Mouse (Mus musculus) heart, embryonic 16.5 days (tissue): Measurements from ENCODE around the gene Qrfp. TPM values are rescaled to one million over a fixed set of nuclear protein-coding genes. Genes with fewer than 3 reads are reported as not detected.

ENCODE experiments used
- ATAC-seq: fragments of 200-750 bp; cut with Nextera tagmentation; replicated peaks from 2 replicates; pipeline ENCODE4 v1.8.0; 2017; ENCODE audit warnings: moderate number of reproducible peaks; ENCODE audit not compliant: insufficient read depth, low FRiP score; ENCODE audit errors: extremely low read depth
- H3K27ac ChIP-seq: fragments of 300-500 bp; sonication (generic); 2 replicates; pipeline ENCODE4 v1.5.1; 2014; ENCODE audit warnings: mild to moderate bottlenecking, low read length, control low read depth, moderate library complexity
- H3K27me3 ChIP-seq: fragments of 300-500 bp; sonication (generic); 2 replicates; pipeline ENCODE4 v1.6.1; 2014; ENCODE audit warnings: low read length, mixed read lengths; ENCODE audit not compliant: control insufficient read depth, insufficient read depth
- H3K36me3 ChIP-seq: fragments of 300-500 bp; sonication (generic); 2 replicates; pipeline ENCODE4 v1.6.1; 2014; ENCODE audit not compliant: control insufficient read depth, insufficient read depth
- H3K4me1 ChIP-seq: fragments of 300-500 bp; sonication (generic); 2 replicates; pipeline ENCODE4 v1.6.1; 2014; ENCODE audit warnings: low read length, mixed read lengths; ENCODE audit not compliant: control insufficient read depth, insufficient read depth
- H3K4me2 ChIP-seq: fragments of 300-500 bp; sonication (generic); 2 replicates; pipeline ENCODE4 v1.6.1; 2014; ENCODE audit warnings: low read depth, mild to moderate bottlenecking, control low read depth, low read length
- H3K4me3 ChIP-seq: fragments of 300-500 bp; sonication (generic); 2 replicates; pipeline ENCODE4 v1.5.1; 2014; ENCODE audit warnings: mild to moderate bottlenecking, control low read depth, low read length
- H3K9ac ChIP-seq: fragments of 300-500 bp; sonication (generic); 2 replicates; pipeline ENCODE4 v1.6.1; 2014; ENCODE audit warnings: low read length, control low read depth
- H3K9me3 ChIP-seq: fragments of 300-500 bp; sonication (generic); replicated peaks from 2 replicates; pipeline ENCODE4 v1.6.1; 2016; ENCODE audit warnings: low read length; ENCODE audit not compliant: control insufficient read depth
- WGBS: fragments of 180-500 bp; shearing (Covaris S2); extraction: QIAGEN DNeasy Blood & Tissue Kit; methylation state at CpG from one replicate; pipeline ENCODE4 v1.1.7; 2014; 5-methylcytosine and 5-hydroxymethylcytosine counted together
- polyA plus RNA-seq: library from polyadenylated mRNA; unstranded; fragments of >200 nt; fragmentation: Nextera tagmentation; extraction: Ambion mirVana; gene quantifications from 2 replicates; pipeline ENCODE4 v1.2.1, GENCODE M21; 2015

The Qrfp gene
- polyA plus RNA-seq, 1 experiment from 2014 or later = 0.14 TPM

DNA sequence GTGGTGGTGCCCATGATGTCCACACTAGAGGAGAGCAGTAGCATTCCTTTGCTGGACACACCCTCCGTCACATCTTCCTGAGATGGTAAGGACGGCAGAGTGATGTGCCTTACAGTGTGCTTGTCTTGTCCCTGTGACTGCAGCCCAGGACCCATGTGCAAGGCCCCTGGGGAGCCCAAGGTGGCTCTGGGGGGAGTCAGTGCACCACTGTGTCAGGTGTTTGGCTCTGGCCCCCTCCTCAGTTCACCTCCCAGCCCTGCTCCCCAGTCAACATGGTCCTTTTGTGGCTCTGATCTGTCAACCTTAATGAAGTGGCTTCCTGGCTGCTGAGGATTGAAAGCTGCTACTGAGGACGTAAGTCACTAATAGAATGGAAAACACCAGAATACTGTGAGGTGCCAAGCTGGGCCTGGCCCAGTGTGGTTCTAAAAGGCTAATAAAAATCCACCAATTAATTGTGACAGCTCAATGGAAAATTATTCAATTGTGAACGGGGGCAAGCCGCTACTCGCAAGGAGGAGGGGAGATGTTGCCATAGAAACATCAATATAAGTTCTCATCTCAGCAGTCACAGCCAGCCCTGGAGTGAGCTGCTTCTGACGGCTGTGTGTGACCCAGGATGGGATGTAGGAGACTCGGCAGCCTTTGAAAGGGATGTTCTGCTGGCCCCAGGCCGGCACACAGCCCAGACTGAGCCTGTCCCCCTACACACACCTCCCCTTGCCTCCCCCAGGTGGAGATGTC is 3.6 kb downstream of the Qrfp start:
- peaks cover 22% of the 10 kb centered on the region for H3K36me3 ChIP-seq
- no peaks in the 10 kb centered on the region; the same call in 1 of the 2 replicates for H3K27me3 ChIP-seq
- no peaks in the 10 kb centered on the region for H3K4me1 ChIP-seq
- no peak overlapping the region for H3K9ac ChIP-seq
- ATAC-seq = no peak
- no peaks in the 10 kb centered on the region for H3K9me3 ChIP-seq
- no peak overlapping the region for H3K4me3 ChIP-seq
- no peak overlapping the region for H3K27ac ChIP-seq
- H3K4me2 ChIP-seq = no peak overlapping the region
- 67% methylated on average over 9 of the region's 9 CpGs for WGBS

DNA sequence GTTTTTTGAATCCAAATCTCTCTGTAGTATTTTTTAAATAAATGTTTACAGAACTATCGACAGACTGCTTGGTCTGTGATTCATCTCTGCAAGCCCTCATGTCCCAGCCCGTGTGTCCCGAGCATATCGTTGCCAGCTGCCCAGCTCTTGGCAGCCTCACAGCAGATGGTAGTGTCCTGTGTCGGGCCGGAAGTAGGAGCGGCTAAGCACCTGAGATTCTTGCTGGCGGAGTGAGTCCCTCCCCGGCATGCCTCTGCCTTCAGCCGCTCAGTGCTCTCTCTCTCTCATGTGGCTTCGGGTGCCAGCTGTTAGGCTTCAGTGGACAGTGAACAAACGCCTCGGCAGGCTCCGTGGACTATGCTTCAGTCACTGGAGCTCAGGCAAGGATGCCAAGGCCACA is 6.9 kb downstream of the Qrfp start:
- H3K4me3 ChIP-seq = no peak overlapping the region
- H3K4me2 ChIP-seq = no peak overlapping the region
- WGBS = 77% methylated on average over 14 of the region's 14 CpGs
- H3K9me3 ChIP-seq = no peaks in the 10 kb centered on the region
- no peak for ATAC-seq
- no peak overlapping the region for H3K27ac ChIP-seq
- H3K4me1 ChIP-seq = no peaks in the 10 kb centered on the region
- no peak overlapping the region for H3K9ac ChIP-seq
- H3K27me3 ChIP-seq = no peaks in the 10 kb centered on the region
- peaks cover 54% of the 10 kb centered on the region for H3K36me3 ChIP-seq

DNA sequence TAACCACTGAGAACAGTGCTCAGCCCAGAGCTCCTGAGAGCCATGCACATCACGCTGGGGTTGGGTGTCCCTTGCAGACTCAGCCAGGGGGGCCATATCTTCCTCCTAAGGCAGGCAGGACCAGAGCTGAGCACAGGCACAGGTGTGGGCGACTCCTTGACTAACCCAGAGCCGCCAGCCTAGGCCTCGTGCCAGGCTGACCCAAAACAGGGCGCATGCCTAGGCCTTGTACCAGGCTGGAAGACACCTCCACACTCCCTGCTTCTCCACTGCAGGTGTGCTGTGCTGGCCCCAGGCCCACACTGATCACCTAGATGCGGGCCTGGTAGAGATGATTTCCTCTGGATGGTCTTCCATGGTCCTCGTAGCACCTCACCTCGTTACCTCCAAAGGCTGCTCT is 7.6 kb downstream of the Qrfp start:
- no peak for ATAC-seq
- Histone ChIP-seq H3K4me3 (no peak overlapping the region), H3K27me3 (no peaks in the 10 kb centered on the region), H3K9me3 (no peaks in the 10 kb centered on the region), H3K4me2 (no peak overlapping the region), H3K4me1 (no peaks in the 10 kb centered on the region), H3K9ac (no peak overlapping the region), H3K27ac (no peak overlapping the region), H3K36me3 (peaks cover 61% of the 10 kb centered on the region)
- WGBS = 88% methylated on average over 8 of the region's 8 CpGs

DNA sequence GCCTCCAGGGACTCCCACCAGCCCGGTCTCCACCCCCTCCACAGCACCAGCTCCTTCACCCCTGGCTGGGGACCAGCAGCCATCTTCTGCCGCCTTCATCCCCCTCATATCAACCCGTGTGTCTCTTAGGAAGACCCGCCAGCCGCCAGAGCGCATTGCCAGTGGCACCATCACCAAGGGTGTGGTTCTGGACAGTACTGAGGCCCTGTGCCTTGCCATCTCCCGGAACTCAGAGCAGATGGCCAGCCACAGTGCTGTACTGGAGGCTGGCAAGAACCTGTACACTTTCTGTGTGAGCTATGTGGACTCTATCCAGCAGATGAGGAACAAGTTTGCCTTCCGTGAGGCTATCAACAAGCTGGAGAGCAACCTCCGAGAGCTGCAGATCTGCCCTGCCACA is 9.0 kb downstream of the Qrfp start:
- WGBS = 81% methylated on average over 9 of the region's 9 CpGs
- H3K9ac ChIP-seq = no peak overlapping the region
- H3K27ac ChIP-seq = no peak overlapping the region
- no peaks in the 10 kb centered on the region for H3K9me3 ChIP-seq
- no peaks in the 10 kb centered on the region for H3K4me1 ChIP-seq
- H3K36me3 ChIP-seq = peaks cover 74% of the 10 kb centered on the region
- no peaks in the 10 kb centered on the region for H3K27me3 ChIP-seq
- H3K4me3 ChIP-seq = no peak overlapping the region
- ATAC-seq = no peak
- no peak overlapping the region for H3K4me2 ChIP-seq

DNA sequence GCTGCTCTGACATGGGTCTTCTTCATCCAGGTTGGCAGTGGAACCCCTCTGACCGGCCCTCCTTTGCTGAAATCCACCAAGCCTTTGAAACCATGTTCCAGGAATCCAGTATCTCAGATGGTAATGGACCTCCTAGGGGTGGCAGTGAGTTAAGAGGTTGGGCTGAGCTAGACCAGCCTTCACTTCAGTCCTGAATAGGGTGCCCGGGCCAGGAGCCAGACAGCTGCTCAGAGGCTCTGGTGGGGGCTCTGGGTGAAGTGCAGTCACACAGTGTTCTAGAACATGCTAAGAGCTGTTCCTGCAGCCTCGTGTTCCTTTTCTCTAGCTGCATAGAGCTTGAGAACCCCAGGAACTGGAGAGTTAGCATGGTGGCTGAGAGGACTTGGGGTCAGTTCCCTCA is 13.4 kb downstream of the Qrfp start:
- no peaks in the 10 kb centered on the region for H3K4me1 ChIP-seq
- WGBS = 72% methylated on average over 3 of the region's 3 CpGs

DNA sequence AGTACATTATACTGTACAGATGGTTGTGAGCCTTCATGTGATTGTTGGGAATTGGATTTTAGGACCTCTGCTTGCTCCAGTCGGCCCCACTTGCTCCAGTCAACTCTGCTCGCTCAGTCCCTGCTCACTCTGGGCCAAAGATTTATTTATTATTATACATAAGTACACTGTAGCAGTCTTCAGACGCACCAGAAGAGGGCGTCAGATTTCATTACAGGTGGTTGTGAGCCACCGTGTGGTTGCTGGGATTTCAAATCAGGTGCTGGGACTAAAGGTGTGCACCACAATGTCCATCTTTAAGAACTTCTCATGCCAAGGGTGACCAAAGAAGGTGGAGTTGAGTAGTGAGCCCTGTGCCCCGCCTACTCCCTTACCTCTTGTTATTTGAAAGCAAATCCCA is 17.8 kb downstream of the Qrfp start:
- Histone ChIP-seq H3K4me3 (no peak overlapping the region), H3K9me3 (no peaks in the 10 kb centered on the region), H3K36me3 (peaks cover 53% of the 10 kb centered on the region), H3K27ac (no peak overlapping the region), H3K27me3 (no peaks in the 10 kb centered on the region), H3K4me2 (no peak overlapping the region), H3K4me1 (no peaks in the 10 kb centered on the region), H3K9ac (no peak overlapping the region)
- ATAC-seq = no peak
- WGBS = 83% methylated on average over 6 of the region's 6 CpGs

More for the DNA sequence above, 13.4 kb downstream of the Qrfp start:
- Histone ChIP-seq H3K4me2 (no peak overlapping the region), H3K4me3 (no peak overlapping the region), H3K36me3 (peaks cover 73% of the 10 kb centered on the region), H3K27me3 (no peaks in the 10 kb centered on the region), H3K27ac (no peak overlapping the region), H3K9me3 (no peaks in the 10 kb centered on the region), H3K9ac (no peak overlapping the region)
- ATAC-seq = no peak

DNA sequence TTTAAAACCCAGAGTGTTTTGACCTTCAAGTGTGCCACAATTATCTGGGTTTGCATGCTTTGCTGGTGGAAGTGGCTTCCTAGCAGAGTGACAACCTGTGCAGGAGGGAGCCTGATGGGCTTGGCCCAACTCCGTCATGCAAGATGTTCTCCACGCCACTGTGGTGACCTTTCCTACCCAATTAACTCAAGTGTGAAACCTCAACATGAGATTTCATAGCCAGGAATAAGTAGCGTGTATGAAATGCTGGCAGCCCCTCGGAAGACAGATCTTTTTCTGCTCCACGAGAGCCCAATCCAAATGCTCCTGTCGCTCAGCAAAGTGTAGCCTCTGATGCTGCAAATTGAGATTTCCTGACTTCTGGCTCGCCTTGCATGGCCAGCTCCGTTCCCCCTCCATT is 19.1 kb downstream of the Qrfp start:
- Histone ChIP-seq H3K36me3 (peaks cover 40% of the 10 kb centered on the region), H3K27ac (no peak overlapping the region), H3K4me1 (no peaks in the 10 kb centered on the region), H3K9me3 (no peaks in the 10 kb centered on the region), H3K9ac (no peak overlapping the region), H3K4me2 (no peak overlapping the region), H3K4me3 (no peak overlapping the region), H3K27me3 (no peaks in the 10 kb centered on the region)
- WGBS = 90% methylated on average over 8 of the region's 8 CpGs
- ATAC-seq = no peak

DNA sequence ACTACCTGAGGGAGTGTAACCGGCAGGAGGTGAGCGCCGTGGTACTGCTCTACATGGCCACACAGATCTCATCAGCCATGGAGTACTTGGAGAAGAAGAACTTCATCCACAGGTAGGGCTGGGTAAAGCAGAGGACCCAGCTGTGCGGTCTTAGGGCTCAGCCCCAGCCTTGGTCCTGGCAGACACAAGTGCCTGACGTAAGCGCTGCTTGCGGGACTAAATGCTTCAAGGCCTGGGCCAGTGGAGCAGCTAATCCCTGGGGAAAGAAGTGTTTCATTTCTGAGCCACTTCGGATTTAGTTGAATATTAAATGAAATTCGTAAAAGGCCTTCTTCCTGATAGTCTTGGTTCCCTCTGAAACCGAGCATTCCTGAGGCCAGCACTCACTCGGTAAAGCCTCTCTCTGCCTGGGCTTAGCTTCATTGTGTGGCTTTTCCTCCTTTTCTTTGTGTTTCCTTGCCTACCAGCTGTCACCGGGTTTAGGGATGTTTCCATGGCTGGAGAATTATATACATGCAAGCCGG is 19.6 kb downstream of the Qrfp start:
- ATAC-seq = no peak
- H3K9me3 ChIP-seq = no peaks in the 10 kb centered on the region
- H3K4me1 ChIP-seq = no peaks in the 10 kb centered on the region
- H3K27ac ChIP-seq = no peak overlapping the region
- 84% methylated on average over 13 of the region's 13 CpGs for WGBS
- H3K4me3 ChIP-seq = no peak overlapping the region
- H3K9ac ChIP-seq = no peak overlapping the region
- H3K27me3 ChIP-seq = no peaks in the 10 kb centered on the region
- peaks cover 40% of the 10 kb centered on the region for H3K36me3 ChIP-seq
- H3K4me2 ChIP-seq = no peak overlapping the region

DNA sequence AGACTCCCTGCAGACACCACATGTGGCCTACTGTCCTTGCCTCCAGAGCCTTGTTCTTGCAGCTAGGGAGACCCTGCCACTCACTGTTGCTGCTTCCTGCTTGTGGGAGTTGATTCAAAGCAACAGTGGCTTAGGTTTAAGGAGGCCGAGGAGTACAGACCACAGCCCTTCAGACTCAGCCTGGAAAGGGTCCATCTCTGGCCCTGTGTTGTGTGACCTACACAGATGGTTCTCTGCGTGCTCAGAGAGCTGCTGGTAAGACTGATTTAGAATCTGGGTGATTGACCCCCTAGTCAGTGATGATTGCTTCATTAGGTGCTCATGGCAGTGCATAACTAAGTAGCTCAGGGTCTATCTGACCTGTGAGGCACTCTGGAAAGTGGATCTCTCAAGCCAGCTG is 21.2 kb downstream of the Qrfp start:
- Histone ChIP-seq H3K4me3 (no peak overlapping the region), H3K27ac (no peak overlapping the region), H3K4me2 (no peak overlapping the region), H3K36me3 (peaks cover 44% of the 10 kb centered on the region), H3K9ac (no peak overlapping the region), H3K9me3 (no peaks in the 10 kb centered on the region), H3K27me3 (no peaks in the 10 kb centered on the region), H3K4me1 (no peaks in the 10 kb centered on the region)
- ATAC-seq = no peak
- 88% methylated on average over 2 of the region's 2 CpGs for WGBS
